Mouse (Mus musculus) heart, embryonic 14.5 days (tissue): Measurements from ENCODE around the gene Fam76a. TPM values are rescaled to one million over a fixed set of nuclear protein-coding genes. Genes with fewer than 3 reads are reported as not detected.

Experiments used
- ATAC-seq: fragments of 200-750 bp; cut with Nextera tagmentation; 2 replicates; pipeline ENCODE4 v1.8.0; 2017; ENCODE audit warnings: low read depth, moderate TSS enrichment; ENCODE audit not compliant: insufficient number of reproducible peaks, insufficient read depth, low FRiP score
- H3K27ac ChIP-seq, 2 experiments: fragments of 200-500 bp in 1 of 2; fragments of 300-500 bp in 1 of 2; sonication (generic) in 1 of 2; replicated peaks in 1 of 2; 2 replicates each; pipeline ENCODE4 v1.5.1; 2012 to 2014; ENCODE audit warnings: low read depth in 2 of 2, low read length in 2 of 2, control low read depth in 1 of 2, mild to moderate bottlenecking in 1 of 2, mixed read lengths in 1 of 2; ENCODE audit not compliant: control insufficient read depth in 1 of 2, insufficient read depth in 1 of 2
- H3K27me3 ChIP-seq: fragments of 300-500 bp; sonication (generic); 2 replicates; pipeline ENCODE4 v1.6.1; 2014; ENCODE audit warnings: mild to moderate bottlenecking, low read length, control low read depth; ENCODE audit not compliant: control insufficient read depth, insufficient read depth
- H3K36me3 ChIP-seq: fragments of 300-500 bp; sonication (generic); 2 replicates; pipeline ENCODE4 v1.6.1; 2014; ENCODE audit warnings: mild to moderate bottlenecking, control low read depth, low read length, mixed read lengths; ENCODE audit not compliant: control insufficient read depth, insufficient read depth
- H3K4me1 ChIP-seq, 2 experiments: fragments of 200-500 bp in 1 of 2; fragments of 300-500 bp in 1 of 2; sonication (generic) in 1 of 2; 2 replicates each; pipeline ENCODE4 v1.6.1; 2012 to 2014; ENCODE audit warnings: low read length in 2 of 2, control low read depth in 1 of 2, mixed read lengths in 1 of 2; ENCODE audit not compliant: control insufficient read depth in 2 of 2, insufficient read depth in 2 of 2
- H3K4me2 ChIP-seq: fragments of 300-500 bp; sonication (generic); 2 replicates; pipeline ENCODE4 v1.6.1; 2014; ENCODE audit warnings: mild to moderate bottlenecking, low read length
- H3K4me3 ChIP-seq, 2 experiments: fragments of 200-500 bp in 1 of 2; fragments of 300-500 bp in 1 of 2; sonication (generic) in 1 of 2; 2 replicates each; pipeline ENCODE4 v1.5.1; 2012 to 2014; ENCODE audit warnings: low read length in 2 of 2, mild to moderate bottlenecking in 2 of 2, control low read depth in 1 of 2, low read depth in 1 of 2, moderate library complexity in 1 of 2; ENCODE audit not compliant: control insufficient read depth in 1 of 2, insufficient read depth in 1 of 2
- H3K9ac ChIP-seq: fragments of 300-500 bp; sonication (generic); 2 replicates; pipeline ENCODE4 v1.6.1; 2014; ENCODE audit warnings: mild to moderate bottlenecking, low read length
- H3K9me3 ChIP-seq: fragments of 300-500 bp; sonication (generic); 2 replicates; pipeline ENCODE4 v1.6.1; 2016; ENCODE audit warnings: low read length, control low read depth; ENCODE audit not compliant: control insufficient read depth
- WGBS: fragments of 180-500 bp; shearing (Covaris S2); extraction: QIAGEN DNeasy Blood & Tissue Kit; methylation state at CpG from one replicate; pipeline ENCODE4 v1.1.7; 2014; 5-methylcytosine and 5-hydroxymethylcytosine counted together
- polyA plus RNA-seq: library from polyadenylated mRNA; unstranded; fragments of >200 nt; fragmentation: Nextera tagmentation; extraction: Ambion mirVana; gene quantifications from 2 replicates; pipeline ENCODE4 v1.2.1, GENCODE M21; 2014

The Fam76a gene
- polyA plus RNA-seq, 1 experiment from 2014 or later, result 44.9 TPM

- ATAC-seq, result no peak
- H3K27ac ChIP-seq, result peak overlapping the region; percentile 78 to 79
- 76% methylated on average over 7 of the region's 7 CpGs for WGBS
- H3K4me1 ChIP-seq, result peaks cover 7 to 34% of the 10 kb centered on the region in 2 experiments
- no peak overlapping the region for H3K9ac ChIP-seq
- no peak overlapping the region for H3K4me2 ChIP-seq
- H3K4me3 ChIP-seq, result no peak overlapping the region
- H3K9me3 ChIP-seq, result no peaks in the 10 kb centered on the region
- H3K36me3 ChIP-seq, result peaks cover 25% of the 10 kb centered on the region
- H3K27me3 ChIP-seq, result no peaks in the 10 kb centered on the region
These were observed 47.8 kb downstream of the Fam76a start for GRCm38 (mm10) chr4:132874363-132875097.

- 34% methylated on average over 11 of the region's 11 CpGs for WGBS
- H3K27ac ChIP-seq, result peak overlapping the region; percentile 78 to 79
- no peak overlapping the region for H3K4me2 ChIP-seq
These were observed 48.6 kb downstream of the Fam76a start for GRCm38 (mm10) chr4:132873481-132874362.

GRCm38 (mm10) chr4:132871116-132871515 is 51.2 kb downstream of the Fam76a start:
- Histone ChIP-seq H3K9me3 (no peaks in the 10 kb centered on the region), H3K4me2 (no peak overlapping the region), H3K27me3 (no peaks in the 10 kb centered on the region), H3K27ac (no peak overlapping the region), H3K4me3 (no peak overlapping the region), H3K4me1 (peaks cover 7 to 33% of the 10 kb centered on the region in 2 experiments), H3K36me3 (peaks cover 58% of the 10 kb centered on the region), H3K9ac (no peak overlapping the region)
- WGBS, result 92% methylated on average over 3 of the region's 3 CpGs
- no peak for ATAC-seq

More at GRCm38 (mm10) chr4:132873481-132874362, 48.6 kb downstream of the Fam76a start:
- no peak overlapping the region for H3K9ac ChIP-seq
- H3K27me3 ChIP-seq, result no peaks in the 10 kb centered on the region
- H3K9me3 ChIP-seq, result no peaks in the 10 kb centered on the region
- H3K36me3 ChIP-seq, result peaks cover 32% of the 10 kb centered on the region
- H3K4me3 ChIP-seq, result no peak overlapping the region
- peak; percentile 55; the same call in 1 of the 2 replicates for ATAC-seq
- peaks cover 7 to 33% of the 10 kb centered on the region in 2 experiments for H3K4me1 ChIP-seq

- H3K27me3 ChIP-seq, result no peaks in the 10 kb centered on the region
- no peak overlapping the region for H3K4me2 ChIP-seq
- ATAC-seq, result no peak
- H3K4me3 ChIP-seq, result no peak overlapping the region
- H3K36me3 ChIP-seq, result peaks cover 93% of the 10 kb centered on the region
- H3K27ac ChIP-seq, result no peak overlapping the region
- H3K4me1 ChIP-seq, result peaks cover 0 to 6% of the 10 kb centered on the region in 2 experiments; a peak in 1 of 4 replicates
- H3K9ac ChIP-seq, result no peak overlapping the region
- H3K9me3 ChIP-seq, result no peaks in the 10 kb centered on the region
- WGBS, result 87% methylated on average over 2 of the region's 2 CpGs
These were observed 57.5 kb downstream of the Fam76a start for GRCm38 (mm10) chr4:132864856-132865255.

GRCm38 (mm10) chr4:132863012-132863411 is 59.3 kb downstream of the Fam76a start:
- peaks cover 93% of the 10 kb centered on the region for H3K36me3 ChIP-seq
- no peak overlapping the region for H3K4me3 ChIP-seq
- H3K4me1 ChIP-seq, result no peaks in the 10 kb centered on the region
- 96% methylated on average over 13 of the region's 13 CpGs for WGBS
- H3K9me3 ChIP-seq, result no peaks in the 10 kb centered on the region
- no peak overlapping the region for H3K4me2 ChIP-seq
- H3K27ac ChIP-seq, result no peak overlapping the region
- no peak overlapping the region for H3K9ac ChIP-seq
- ATAC-seq, result no peak
- no peaks in the 10 kb centered on the region for H3K27me3 ChIP-seq

- Histone ChIP-seq H3K9ac (no peak overlapping the region), H3K27me3 (no peaks in the 10 kb centered on the region), H3K4me1 (no peaks in the 10 kb centered on the region), H3K4me3 (no peak overlapping the region), H3K9me3 (no peaks in the 10 kb centered on the region), H3K36me3 (peaks cover 92% of the 10 kb centered on the region), H3K4me2 (no peak overlapping the region), H3K27ac (no peak overlapping the region)
- 77% methylated on average over 1 of the region's 1 CpGs for WGBS
- ATAC-seq, result no peak
These were observed 61.5 kb downstream of the Fam76a start for GRCm38 (mm10) chr4:132860880-132861279.
